Mouse (Mus musculus): ENCODE results near the gene Padi4. TPM values are rescaled to one million over a fixed set of nuclear protein-coding genes. Genes with fewer than 3 reads are reported as not detected.

The Padi4 gene
- polyA plus RNA-seq, 1 experiment from 2014 or later: 0.12 TPM

DNA sequence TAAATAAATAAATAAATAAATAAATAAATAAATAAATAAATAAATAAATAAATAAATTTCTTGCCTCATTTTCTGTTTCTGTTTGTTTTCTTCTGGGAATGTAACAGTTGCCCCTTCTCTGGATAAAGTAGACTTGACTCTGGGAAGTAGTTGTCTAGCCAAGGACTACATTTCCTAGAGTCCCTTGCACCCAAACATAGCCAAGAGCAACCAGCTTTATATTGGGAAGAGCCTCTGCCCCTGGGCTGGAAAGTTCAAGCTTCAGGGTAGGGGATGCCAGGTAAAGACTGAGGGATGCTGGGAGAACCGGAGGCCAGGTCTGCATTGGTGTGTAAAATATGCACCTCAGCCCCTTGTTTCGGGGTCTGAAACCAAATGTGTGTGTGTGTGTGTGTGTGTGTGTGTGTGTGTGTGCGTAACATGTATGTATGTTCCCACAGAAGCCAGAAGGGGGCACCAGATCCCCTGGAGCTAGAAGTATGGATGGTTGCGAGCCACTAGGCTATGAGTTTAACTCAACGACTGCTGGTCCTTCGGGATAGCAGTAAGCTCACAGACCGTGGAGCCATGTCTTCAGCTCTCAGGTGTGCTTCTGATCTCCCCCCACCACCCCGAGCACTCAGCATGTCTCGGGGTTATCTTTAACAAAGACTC, 10.4 kb upstream of the Padi4 start:
- no peak for ATAC-seq (ENCODE audit: insufficient number of reproducible peaks, low FRiP score, low TSS enrichment, low read depth)
- H3K27ac ChIP-seq (replicated peaks; ENCODE audit: low read depth, low read length): no peak overlapping the region
- H3K27me3 ChIP-seq (ENCODE audit: control insufficient read depth, insufficient read depth, low read length): no peaks in the 10 kb centered on the region
- no peak for DNase-seq (ENCODE audit: low spot score)
- 93% methylated on average over 9 of the region's 9 CpGs for WGBS
- H3K4me3 ChIP-seq (ENCODE audit: low read depth, low read length): no peak overlapping the region
- no peaks in the 10 kb centered on the region for H3K9me3 ChIP-seq (ENCODE audit: control insufficient read depth, low read length)
- no peak overlapping the region for H3K4me2 ChIP-seq (ENCODE audit: low read depth, severe bottlenecking)
- H3K36me3 ChIP-seq (ENCODE audit: control insufficient read depth, insufficient read depth, low read length): no peaks in the 10 kb centered on the region
- no peak overlapping the region for H3K9ac ChIP-seq (ENCODE audit: low read length)
- no peaks in the 10 kb centered on the region for H3K4me1 ChIP-seq (ENCODE audit: control insufficient read depth, insufficient read depth, low read length)

DNA sequence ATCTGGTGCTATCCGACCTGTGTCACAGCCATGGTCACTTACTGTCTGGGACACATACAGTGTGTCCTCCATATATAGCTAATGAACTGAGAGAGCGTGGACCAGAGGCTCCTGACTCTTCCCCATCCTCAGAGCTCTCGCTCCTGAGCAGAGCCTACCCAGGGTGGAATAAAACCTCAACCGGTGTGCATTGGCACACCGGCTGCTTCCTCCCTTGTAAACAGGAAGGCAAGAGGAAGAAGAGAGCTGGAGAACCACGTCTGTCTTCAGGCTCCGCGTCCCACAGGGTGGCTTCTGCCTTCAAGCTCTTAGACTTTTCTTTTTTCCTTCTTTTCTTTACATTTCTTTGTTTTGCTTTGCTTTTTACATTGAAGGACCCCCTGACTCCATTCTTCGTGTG, 8.8 kb upstream of the Padi4 start:
- Histone ChIP-seq H3K36me3 (ENCODE audit: control insufficient read depth, insufficient read depth, low read length) (no peaks in the 10 kb centered on the region), H3K4me1 (ENCODE audit: control insufficient read depth, insufficient read depth, low read length) (no peaks in the 10 kb centered on the region), H3K9me3 (ENCODE audit: control insufficient read depth, low read length) (no peaks in the 10 kb centered on the region), H3K27ac (replicated peaks; ENCODE audit: low read depth, low read length) (no peak overlapping the region), H3K9ac (ENCODE audit: low read length) (no peak overlapping the region), H3K4me2 (ENCODE audit: low read depth, severe bottlenecking) (no peak overlapping the region), H3K4me3 (ENCODE audit: low read depth, low read length) (no peak overlapping the region), H3K27me3 (ENCODE audit: control insufficient read depth, insufficient read depth, low read length) (no peaks in the 10 kb centered on the region)
- DNase-seq (ENCODE audit: low spot score) (no peak), ATAC-seq (ENCODE audit: insufficient number of reproducible peaks, low FRiP score, low TSS enrichment, low read depth) (no peak)
- WGBS: 89% methylated on average over 9 of the region's 9 CpGs

- Histone ChIP-seq H3K27ac (replicated peaks; ENCODE audit: low read depth, low read length) (no peak overlapping the region), H3K36me3 (ENCODE audit: control insufficient read depth, insufficient read depth, low read length) (no peaks in the 10 kb centered on the region), H3K4me3 (ENCODE audit: low read depth, low read length) (no peak overlapping the region), H3K4me1 (ENCODE audit: control insufficient read depth, insufficient read depth, low read length) (no peaks in the 10 kb centered on the region), H3K9ac (ENCODE audit: low read length) (no peak overlapping the region), H3K9me3 (ENCODE audit: control insufficient read depth, low read length) (no peaks in the 10 kb centered on the region), H3K27me3 (ENCODE audit: control insufficient read depth, insufficient read depth, low read length) (no peaks in the 10 kb centered on the region), H3K4me2 (ENCODE audit: low read depth, severe bottlenecking) (no peak overlapping the region)
- ATAC-seq (ENCODE audit: insufficient number of reproducible peaks, low FRiP score, low TSS enrichment, low read depth) (no peak), DNase-seq (ENCODE audit: low spot score) (no peak)
- WGBS: 75% methylated on average over 14 of the region's 14 CpGs
These were observed 6.5 kb upstream of the Padi4 start for GRCm38 (mm10) chr4:140780507-140780906.

- Histone ChIP-seq H3K9me3 (ENCODE audit: control insufficient read depth, low read length) (no peaks in the 10 kb centered on the region), H3K27me3 (ENCODE audit: control insufficient read depth, insufficient read depth, low read length) (no peaks in the 10 kb centered on the region), H3K27ac (replicated peaks; ENCODE audit: low read depth, low read length) (no peak overlapping the region), H3K36me3 (ENCODE audit: control insufficient read depth, insufficient read depth, low read length) (no peaks in the 10 kb centered on the region), H3K4me2 (ENCODE audit: low read depth, severe bottlenecking) (no peak overlapping the region), H3K4me1 (ENCODE audit: control insufficient read depth, insufficient read depth, low read length) (no peaks in the 10 kb centered on the region), H3K4me3 (ENCODE audit: low read depth, low read length) (no peak overlapping the region), H3K9ac (ENCODE audit: low read length) (no peak overlapping the region)
- WGBS: 60% methylated on average over 19 of the region's 19 CpGs
- no peak for ATAC-seq (ENCODE audit: insufficient number of reproducible peaks, low FRiP score, low TSS enrichment, low read depth)
- DNase-seq (ENCODE audit: low spot score): no peak
These were observed 5.9 kb upstream of the Padi4 start for GRCm38 (mm10) chr4:140779803-140780397.

- WGBS: 74% methylated on average over 13 of the region's 13 CpGs
- H3K27me3 ChIP-seq (ENCODE audit: control insufficient read depth, insufficient read depth, low read length): no peaks in the 10 kb centered on the region
These were observed 2.6 kb upstream of the Padi4 start for GRCm38 (mm10) chr4:140776623-140777022.

DNA sequence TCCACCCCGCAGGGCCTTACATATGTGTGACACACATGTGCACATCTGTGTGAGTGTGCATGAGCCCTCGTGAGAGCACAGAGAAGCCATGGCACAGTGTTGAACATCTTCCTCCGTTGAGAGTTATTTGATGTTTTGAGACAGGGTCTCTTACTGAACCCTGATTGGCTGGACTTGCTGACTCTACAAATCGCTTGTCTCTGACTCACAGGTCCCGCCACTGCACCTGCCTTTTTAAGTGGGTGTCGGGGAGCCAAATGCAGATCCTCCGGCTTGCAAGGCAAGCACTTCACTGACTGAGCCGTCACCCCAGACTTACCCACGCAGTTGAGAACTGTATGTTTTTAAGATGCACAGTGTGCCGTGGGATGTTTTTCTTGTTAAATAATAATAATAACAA, 1.8 kb upstream of the Padi4 start:
- Histone ChIP-seq H3K4me2 (ENCODE audit: low read depth, severe bottlenecking) (no peak overlapping the region), H3K9ac (ENCODE audit: low read length) (no peak overlapping the region), H3K27ac (replicated peaks; ENCODE audit: low read depth, low read length) (no peak overlapping the region), H3K4me1 (ENCODE audit: control insufficient read depth, insufficient read depth, low read length) (no peaks in the 10 kb centered on the region), H3K4me3 (ENCODE audit: low read depth, low read length) (no peak overlapping the region), H3K36me3 (ENCODE audit: control insufficient read depth, insufficient read depth, low read length) (no peaks in the 10 kb centered on the region), H3K9me3 (ENCODE audit: control insufficient read depth, low read length) (no peaks in the 10 kb centered on the region), H3K27me3 (ENCODE audit: control insufficient read depth, insufficient read depth, low read length) (no peaks in the 10 kb centered on the region)
- WGBS: 86% methylated on average over 10 of the region's 10 CpGs
- ATAC-seq (ENCODE audit: insufficient number of reproducible peaks, low FRiP score, low TSS enrichment, low read depth): no peak
- no peak for DNase-seq (ENCODE audit: low spot score)

More at GRCm38 (mm10) chr4:140776623-140777022, 2.6 kb upstream of the Padi4 start:
- H3K9me3 ChIP-seq (ENCODE audit: control insufficient read depth, low read length): no peaks in the 10 kb centered on the region
- no peak overlapping the region for H3K27ac ChIP-seq (replicated peaks; ENCODE audit: low read depth, low read length)
- no peak overlapping the region for H3K4me3 ChIP-seq (ENCODE audit: low read depth, low read length)
- ATAC-seq (ENCODE audit: insufficient number of reproducible peaks, low FRiP score, low TSS enrichment, low read depth) (no peak), DNase-seq (ENCODE audit: low spot score) (no peak)
- H3K9ac ChIP-seq (ENCODE audit: low read length): no peak overlapping the region
- no peaks in the 10 kb centered on the region for H3K36me3 ChIP-seq (ENCODE audit: control insufficient read depth, insufficient read depth, low read length)
- H3K4me2 ChIP-seq (ENCODE audit: low read depth, severe bottlenecking): no peak overlapping the region
- H3K4me1 ChIP-seq (ENCODE audit: control insufficient read depth, insufficient read depth, low read length): no peaks in the 10 kb centered on the region

DNA sequence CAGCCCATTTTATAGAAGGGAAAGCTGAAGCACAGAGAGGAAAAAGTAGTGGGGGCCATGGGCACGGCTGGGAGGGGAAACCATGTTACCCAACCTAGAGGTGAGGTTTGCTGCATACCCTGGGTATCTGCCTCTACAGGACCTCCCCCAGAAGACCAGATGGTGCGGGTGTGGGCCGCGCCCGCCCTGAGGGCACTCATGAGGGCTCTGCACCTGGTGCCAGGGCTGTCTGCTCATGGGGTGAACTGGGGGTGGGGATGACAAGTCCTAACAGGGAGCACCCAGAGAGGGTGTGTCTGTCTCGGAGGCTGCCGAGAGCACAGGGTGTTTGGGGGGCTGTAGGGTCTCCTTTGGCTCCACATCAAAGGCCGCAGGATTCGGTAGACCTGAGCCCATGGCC, 857 bp upstream of the Padi4 start:
- Histone ChIP-seq H3K9ac (ENCODE audit: low read length) (no peak overlapping the region), H3K27me3 (ENCODE audit: control insufficient read depth, insufficient read depth, low read length) (no peaks in the 10 kb centered on the region), H3K4me1 (ENCODE audit: control insufficient read depth, insufficient read depth, low read length) (no peaks in the 10 kb centered on the region), H3K4me3 (ENCODE audit: low read depth, low read length) (no peak overlapping the region), H3K36me3 (ENCODE audit: control insufficient read depth, insufficient read depth, low read length) (no peaks in the 10 kb centered on the region), H3K27ac (replicated peaks; ENCODE audit: low read depth, low read length) (no peak overlapping the region), H3K4me2 (ENCODE audit: low read depth, severe bottlenecking) (no peak overlapping the region), H3K9me3 (ENCODE audit: control insufficient read depth, low read length) (no peaks in the 10 kb centered on the region)
- no peak for DNase-seq (ENCODE audit: low spot score)
- 88% methylated on average over 9 of the region's 9 CpGs for WGBS
- ATAC-seq (ENCODE audit: insufficient number of reproducible peaks, low FRiP score, low TSS enrichment, low read depth): no peak

- no peaks in the 10 kb centered on the region for H3K36me3 ChIP-seq (ENCODE audit: control insufficient read depth, insufficient read depth, low read length)
- no peak for DNase-seq (ENCODE audit: low spot score)
- ATAC-seq (ENCODE audit: insufficient number of reproducible peaks, low FRiP score, low TSS enrichment, low read depth): no peak
- no peak overlapping the region for H3K4me2 ChIP-seq (ENCODE audit: low read depth, severe bottlenecking)
- no peak overlapping the region for H3K4me3 ChIP-seq (ENCODE audit: low read depth, low read length)
- WGBS: 36% methylated on average over 4 of the region's 4 CpGs
- H3K27ac ChIP-seq (replicated peaks; ENCODE audit: low read depth, low read length): no peak overlapping the region
- no peaks in the 10 kb centered on the region for H3K27me3 ChIP-seq (ENCODE audit: control insufficient read depth, insufficient read depth, low read length)
- H3K9ac ChIP-seq (ENCODE audit: low read length): no peak overlapping the region
- no peaks in the 10 kb centered on the region for H3K4me1 ChIP-seq (ENCODE audit: control insufficient read depth, insufficient read depth, low read length)
- H3K9me3 ChIP-seq (ENCODE audit: control insufficient read depth, low read length): no peaks in the 10 kb centered on the region
These were observed 2.9 kb downstream of the Padi4 start for GRCm38 (mm10) chr4:140771091-140771490.

- DNase-seq (ENCODE audit: low spot score): peak; percentile 49
- ATAC-seq (ENCODE audit: insufficient number of reproducible peaks, low FRiP score, low TSS enrichment, low read depth): no peak
- no peaks in the 10 kb centered on the region for H3K36me3 ChIP-seq (ENCODE audit: control insufficient read depth, insufficient read depth, low read length)
- no peak overlapping the region for H3K9ac ChIP-seq (ENCODE audit: low read length)
- 30% methylated on average over 13 of the region's 13 CpGs for WGBS
- no peaks in the 10 kb centered on the region for H3K27me3 ChIP-seq (ENCODE audit: control insufficient read depth, insufficient read depth, low read length)
- peak overlapping the region; percentile 32 for H3K4me2 ChIP-seq (ENCODE audit: low read depth, severe bottlenecking)
- no peaks in the 10 kb centered on the region for H3K9me3 ChIP-seq (ENCODE audit: control insufficient read depth, low read length)
- H3K4me1 ChIP-seq (ENCODE audit: control insufficient read depth, insufficient read depth, low read length): no peaks in the 10 kb centered on the region
- no peak overlapping the region for H3K27ac ChIP-seq (replicated peaks; ENCODE audit: low read depth, low read length)
- no peak overlapping the region for H3K4me3 ChIP-seq (ENCODE audit: low read depth, low read length)
These were observed 3.6 kb downstream of the Padi4 start for GRCm38 (mm10) chr4:140770433-140770832.
